Mouse (Mus musculus): ENCODE measurements around the gene Shroom3.

Gene Shroom3

GRCm38 (mm10) chr5:92967143-92967542 lies 283.9 kb downstream of the Shroom3 start:
- no peak for DNase-seq (ENCODE audit: low read depth, low spot score)

- DNase-seq (ENCODE audit: low read depth, low spot score): no peak
Observed at GRCm38 (mm10) chr5:92967906-92968305, 284.7 kb downstream of the Shroom3 start.

GRCm38 (mm10) chr5:92969443-92969842 lies 286.2 kb downstream of the Shroom3 start:
- DNase-seq (ENCODE audit: low read depth, low spot score): no peak

GRCm38 (mm10) chr5:92969926-92970325 lies 286.7 kb downstream of the Shroom3 start:
- no peak for DNase-seq (ENCODE audit: low read depth, low spot score)

- DNase-seq (ENCODE audit: low read depth, low spot score): peak; percentile 60
Observed at GRCm38 (mm10) chr5:92970480-92970879, 287.2 kb downstream of the Shroom3 start.

GRCm38 (mm10) chr5:92980393-92980792 lies 297.2 kb downstream of the Shroom3 start:
- DNase-seq (ENCODE audit: low read depth, low spot score): no peak

- DNase-seq (ENCODE audit: low read depth, low spot score): no peak
Observed at GRCm38 (mm10) chr5:92980862-92981261, 297.6 kb downstream of the Shroom3 start.

GRCm38 (mm10) chr5:92982673-92983072 lies 299.4 kb downstream of the Shroom3 start:
- DNase-seq (ENCODE audit: low read depth, low spot score): no peak

- DNase-seq (ENCODE audit: low read depth, low spot score): no peak
Observed at GRCm38 (mm10) chr5:92983942-92984341, 300.7 kb downstream of the Shroom3 start.

GRCm38 (mm10) chr5:92984692-92985091 lies 301.5 kb downstream of the Shroom3 start:
- no peak for DNase-seq (ENCODE audit: low read depth, low spot score)

- DNase-seq (ENCODE audit: low read depth, low spot score): no peak
Observed at GRCm38 (mm10) chr5:92985391-92985790, 302.2 kb downstream of the Shroom3 start.

- DNase-seq (ENCODE audit: low read depth, low spot score): no peak
Observed at GRCm38 (mm10) chr5:92986651-92987610, 303.7 kb downstream of the Shroom3 start.

- no peak for DNase-seq (ENCODE audit: low read depth, low spot score)
Observed at GRCm38 (mm10) chr5:92987891-92988768, 304.9 kb downstream of the Shroom3 start.

GRCm38 (mm10) chr5:92988769-92989356 lies 305.6 kb downstream of the Shroom3 start:
- peak; percentile 75 for DNase-seq (ENCODE audit: low read depth, low spot score)

- no peak for DNase-seq (ENCODE audit: low read depth, low spot score)
Observed at GRCm38 (mm10) chr5:92992106-92992505, 308.9 kb downstream of the Shroom3 start.

- no peak for DNase-seq (ENCODE audit: low read depth, low spot score)
Observed at GRCm38 (mm10) chr5:92994309-92994708, 311.1 kb downstream of the Shroom3 start.

- DNase-seq (ENCODE audit: low read depth, low spot score): no peak
Observed at GRCm38 (mm10) chr5:92994861-92995260, 311.6 kb downstream of the Shroom3 start.

- peak; percentile 85 for DNase-seq (ENCODE audit: low read depth, low spot score)
Observed at GRCm38 (mm10) chr5:92997428-92998120, 314.3 kb downstream of the Shroom3 start.

- no peak for DNase-seq (ENCODE audit: low read depth, low spot score)
Observed at GRCm38 (mm10) chr5:92998494-92999016, 315.3 kb downstream of the Shroom3 start.

- no peak for DNase-seq (ENCODE audit: low read depth, low spot score)
Observed at GRCm38 (mm10) chr5:93000060-93000459, 316.8 kb downstream of the Shroom3 start.
